Mouse (Mus musculus): Measurements from ENCODE around the gene Pgrmc2. TPM values are rescaled to one million over a fixed set of nuclear protein-coding genes. Genes with fewer than 3 reads are reported as not detected.

Gene Pgrmc2
- polyA plus RNA-seq, 1 experiment: 58.1 TPM

DNA sequence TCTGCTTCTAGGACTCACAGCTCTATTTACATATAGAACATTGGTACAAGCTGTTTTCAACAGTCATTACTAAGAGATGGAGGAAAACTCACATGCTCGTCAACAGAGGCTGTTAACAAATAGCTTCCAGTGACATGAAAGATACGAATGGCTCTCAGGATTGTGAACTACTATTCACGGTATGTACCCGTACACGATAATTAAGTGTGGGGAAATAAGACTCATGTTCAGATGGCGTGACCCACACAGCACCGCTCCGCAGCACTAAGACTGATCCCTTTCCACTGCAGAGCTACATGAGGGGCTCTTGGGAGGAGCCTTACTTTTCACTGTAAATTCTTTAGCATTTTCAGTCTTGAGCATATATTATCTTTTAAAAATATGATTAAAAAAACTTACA lies 7.5 kb downstream of the Pgrmc2 start:
- H3ac ChIP-seq (ENCODE audit: control insufficient read depth, insufficient read length): no peak overlapping the region
- H3K79me2 ChIP-seq (ENCODE audit: control insufficient read depth, insufficient read depth): peaks cover 99% of the 10 kb centered on the region
- no peak overlapping the region for H3K4me3 ChIP-seq
- TF ChIP-seq SRF (IDR thresholded peaks at IDR 0.05; ENCODE audit: control insufficient read depth, insufficient read length, low read depth) (no peak), E2F4 (IDR thresholded peaks at IDR 0.05; ENCODE audit: insufficient read depth) (no peak), CEBPB (IDR thresholded peaks at IDR 0.05; ENCODE audit: insufficient read depth, poor library complexity, severe bottlenecking) (no peak), MYOG (IDR thresholded peaks at IDR 0.05; ENCODE audit: control insufficient read depth in 1 of 3, insufficient read depth in 1 of 3, insufficient read length in 2 of 3, low read depth in 2 of 3) (no peak), POLR2AphosphoS2 (IDR thresholded peaks at IDR 0.05; ENCODE audit: insufficient read length, low read depth) (no peak), USF1 (IDR thresholded peaks at IDR 0.05; ENCODE audit: low read depth) (no peak), POLR2A (IDR thresholded peaks at IDR 0.05; ENCODE audit: insufficient read length, low read depth) (no peak), REST (IDR thresholded peaks at IDR 0.05; ENCODE audit: insufficient read depth, insufficient read length) (no peak), TCF3 (IDR thresholded peaks at IDR 0.05; ENCODE audit: insufficient read length, low read depth) (no peak), MAX (IDR thresholded peaks at IDR 0.05; ENCODE audit: low read depth) (no peak), MYOD1 (IDR thresholded peaks at IDR 0.05; ENCODE audit: control insufficient read depth in 1 of 3, insufficient read length in 2 of 3, low read depth in 2 of 3) (no peak), TCF12 (IDR thresholded peaks at IDR 0.05; ENCODE audit: insufficient read depth, poor library complexity, severe bottlenecking) (no peak)
- H3K27me3 ChIP-seq (ENCODE audit: control insufficient read depth, insufficient read depth, insufficient read length): no peaks in the 10 kb centered on the region
- no peak overlapping the region for H3K4me2 ChIP-seq (ENCODE audit: low read depth)
- no peaks in the 10 kb centered on the region for H3K36me3 ChIP-seq (ENCODE audit: control insufficient read depth, insufficient read depth)

DNA sequence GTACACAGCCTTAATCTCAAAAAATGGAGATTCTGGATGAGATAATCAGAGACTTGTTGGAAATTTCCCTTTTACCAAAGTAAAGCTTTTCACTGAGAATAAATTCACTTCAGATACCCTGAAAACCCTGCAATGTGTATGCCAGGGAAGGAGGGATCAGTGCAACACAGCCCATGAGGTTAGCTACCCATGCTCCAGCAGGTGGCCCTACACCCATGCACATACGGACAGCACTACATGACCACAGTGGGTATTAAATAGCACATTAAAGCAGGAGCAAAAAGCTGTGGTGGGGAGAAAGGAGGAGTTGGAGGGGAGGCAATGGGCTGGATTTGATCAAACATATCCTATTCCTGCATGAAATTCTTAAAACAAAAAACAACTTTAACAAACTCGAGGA lies 12.3 kb downstream of the Pgrmc2 start:
- Histone ChIP-seq H3K27me3 (ENCODE audit: control insufficient read depth, insufficient read depth, insufficient read length) (no peaks in the 10 kb centered on the region), H3ac (ENCODE audit: control insufficient read depth, insufficient read length) (no peak overlapping the region), H3K4me3 (no peak overlapping the region), H3K36me3 (ENCODE audit: control insufficient read depth, insufficient read depth) (peaks cover 23% of the 10 kb centered on the region), H3K4me2 (ENCODE audit: low read depth) (no peak overlapping the region), H3K79me2 (ENCODE audit: control insufficient read depth, insufficient read depth) (peaks cover 57% of the 10 kb centered on the region)
- TF ChIP-seq POLR2AphosphoS2 (IDR thresholded peaks at IDR 0.05; ENCODE audit: insufficient read length, low read depth) (no peak), MYOD1 (IDR thresholded peaks at IDR 0.05; ENCODE audit: control insufficient read depth in 1 of 3, insufficient read length in 2 of 3, low read depth in 2 of 3) (peak in 1 of 3 experiments; percentile 7)

GRCm38 (mm10) chr3:41065320-41065719 lies 17.5 kb downstream of the Pgrmc2 start:
- Histone ChIP-seq H3ac (ENCODE audit: control insufficient read depth, insufficient read length) (no peak overlapping the region), H3K36me3 (ENCODE audit: control insufficient read depth, insufficient read depth) (peaks cover 26% of the 10 kb centered on the region), H3K4me3 (no peak overlapping the region), H3K79me2 (ENCODE audit: control insufficient read depth, insufficient read depth) (peaks cover 5% of the 10 kb centered on the region), H3K4me2 (ENCODE audit: low read depth) (no peak overlapping the region), H3K27me3 (ENCODE audit: control insufficient read depth, insufficient read depth, insufficient read length) (no peaks in the 10 kb centered on the region)
- TF ChIP-seq SRF (IDR thresholded peaks at IDR 0.05; ENCODE audit: control insufficient read depth, insufficient read length, low read depth): no peak

DNA sequence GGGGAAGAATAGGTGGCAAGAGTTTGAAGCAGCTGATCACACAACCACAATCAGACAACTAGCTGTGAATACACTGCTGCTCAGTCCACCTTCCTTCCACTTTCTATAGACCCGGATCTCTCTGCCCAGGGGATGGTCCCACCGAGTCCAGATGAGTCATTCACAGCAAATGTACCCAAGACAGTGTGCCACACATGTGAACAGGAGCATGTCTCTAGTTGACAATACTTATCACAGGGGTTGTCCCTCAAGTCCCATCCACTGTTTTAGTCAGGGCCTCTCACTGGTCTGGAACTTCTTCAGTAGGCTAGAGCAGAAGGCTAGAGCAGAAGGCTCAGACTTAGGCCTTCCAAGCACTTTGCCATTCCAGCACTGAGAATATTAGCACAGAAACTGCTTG lies 20.1 kb downstream of the Pgrmc2 start:
- Histone ChIP-seq H3K36me3 (ENCODE audit: control insufficient read depth, insufficient read depth) (peaks cover 19% of the 10 kb centered on the region), H3K4me3 (no peak overlapping the region), H3ac (ENCODE audit: control insufficient read depth, insufficient read length) (no peak overlapping the region), H3K27me3 (ENCODE audit: control insufficient read depth, insufficient read depth, insufficient read length) (no peaks in the 10 kb centered on the region), H3K4me2 (ENCODE audit: low read depth) (no peak overlapping the region), H3K79me2 (ENCODE audit: control insufficient read depth, insufficient read depth) (no peaks in the 10 kb centered on the region)
- no peak for TF ChIP-seq POLR2A (IDR thresholded peaks at IDR 0.05; ENCODE audit: insufficient read length, low read depth)
- no peak for TF ChIP-seq TCF3 (IDR thresholded peaks at IDR 0.05; ENCODE audit: insufficient read length, low read depth)
- no peak for TF ChIP-seq TCF12 (IDR thresholded peaks at IDR 0.05; ENCODE audit: insufficient read depth, poor library complexity, severe bottlenecking)
- no peak for TF ChIP-seq CEBPB (IDR thresholded peaks at IDR 0.05; ENCODE audit: insufficient read depth, poor library complexity, severe bottlenecking)
- no peak for TF ChIP-seq E2F4 (IDR thresholded peaks at IDR 0.05; ENCODE audit: insufficient read depth)
- no peak for TF ChIP-seq SRF (IDR thresholded peaks at IDR 0.05; ENCODE audit: control insufficient read depth, insufficient read length, low read depth)
- no peak for TF ChIP-seq MYOG (IDR thresholded peaks at IDR 0.05; ENCODE audit: control insufficient read depth in 1 of 3, insufficient read depth in 1 of 3, insufficient read length in 2 of 3, low read depth in 2 of 3)
- no peak for TF ChIP-seq REST (IDR thresholded peaks at IDR 0.05; ENCODE audit: insufficient read depth, insufficient read length)
- TF ChIP-seq MAX (IDR thresholded peaks at IDR 0.05; ENCODE audit: low read depth): no peak
- no peak for TF ChIP-seq POLR2AphosphoS2 (IDR thresholded peaks at IDR 0.05; ENCODE audit: insufficient read length, low read depth)
- no peak for TF ChIP-seq USF1 (IDR thresholded peaks at IDR 0.05; ENCODE audit: low read depth)
- TF ChIP-seq MYOD1 (IDR thresholded peaks at IDR 0.05; ENCODE audit: control insufficient read depth in 1 of 3, insufficient read length in 2 of 3, low read depth in 2 of 3): no peak

DNA sequence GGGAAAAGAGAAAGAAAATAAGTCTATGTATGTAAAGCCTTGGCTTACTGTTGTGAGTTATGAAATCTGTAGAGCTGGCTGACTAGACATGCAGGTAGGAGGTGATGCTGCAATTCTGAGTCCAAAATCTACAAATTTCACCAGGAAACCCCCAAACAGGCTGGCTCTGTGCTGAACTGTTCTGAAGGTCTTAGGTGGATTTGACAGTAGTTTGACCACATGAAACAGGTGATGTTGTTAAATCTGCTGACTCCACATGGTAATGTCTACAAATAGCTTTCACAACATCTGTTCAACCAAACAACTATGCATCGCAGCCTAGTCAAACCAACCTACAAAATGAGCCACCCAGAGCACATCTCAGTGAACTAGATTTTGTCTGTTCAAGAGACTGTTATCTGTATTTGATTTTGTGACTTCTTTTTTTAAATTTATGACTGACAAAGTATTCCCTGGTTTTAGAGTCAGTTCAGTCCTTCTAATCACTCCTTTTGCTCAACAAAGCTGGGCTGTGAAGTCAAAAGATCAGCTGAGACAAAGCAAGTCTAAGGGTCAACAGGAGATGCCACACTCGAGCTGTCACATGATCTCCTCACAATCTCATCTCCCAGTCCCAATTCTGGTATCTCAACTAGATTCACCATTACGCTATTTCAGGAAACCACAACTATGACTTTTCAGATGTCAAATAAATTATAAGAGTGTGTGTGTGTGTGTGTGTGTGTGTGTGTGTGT lies 20.8 kb downstream of the Pgrmc2 start:
- Histone ChIP-seq H3K79me2 (ENCODE audit: control insufficient read depth, insufficient read depth) (no peaks in the 10 kb centered on the region), H3K4me3 (no peak overlapping the region), H3K4me2 (ENCODE audit: low read depth) (peak overlapping the region; percentile 32), H3ac (ENCODE audit: control insufficient read depth, insufficient read length) (no peak overlapping the region), H3K36me3 (ENCODE audit: control insufficient read depth, insufficient read depth) (peaks cover 16% of the 10 kb centered on the region), H3K27me3 (ENCODE audit: control insufficient read depth, insufficient read depth, insufficient read length) (no peaks in the 10 kb centered on the region)
- TF ChIP-seq MYOD1 (IDR thresholded peaks at IDR 0.05; ENCODE audit: control insufficient read depth in 1 of 3, insufficient read length in 2 of 3, low read depth in 2 of 3): peak; percentile 37 to 67 (median 39)
- TF ChIP-seq TCF12 (IDR thresholded peaks at IDR 0.05; ENCODE audit: insufficient read depth, poor library complexity, severe bottlenecking): no peak
